Mouse (Mus musculus): Measurements from ENCODE around the gene Lrfn2.

The Lrfn2 gene

DNA sequence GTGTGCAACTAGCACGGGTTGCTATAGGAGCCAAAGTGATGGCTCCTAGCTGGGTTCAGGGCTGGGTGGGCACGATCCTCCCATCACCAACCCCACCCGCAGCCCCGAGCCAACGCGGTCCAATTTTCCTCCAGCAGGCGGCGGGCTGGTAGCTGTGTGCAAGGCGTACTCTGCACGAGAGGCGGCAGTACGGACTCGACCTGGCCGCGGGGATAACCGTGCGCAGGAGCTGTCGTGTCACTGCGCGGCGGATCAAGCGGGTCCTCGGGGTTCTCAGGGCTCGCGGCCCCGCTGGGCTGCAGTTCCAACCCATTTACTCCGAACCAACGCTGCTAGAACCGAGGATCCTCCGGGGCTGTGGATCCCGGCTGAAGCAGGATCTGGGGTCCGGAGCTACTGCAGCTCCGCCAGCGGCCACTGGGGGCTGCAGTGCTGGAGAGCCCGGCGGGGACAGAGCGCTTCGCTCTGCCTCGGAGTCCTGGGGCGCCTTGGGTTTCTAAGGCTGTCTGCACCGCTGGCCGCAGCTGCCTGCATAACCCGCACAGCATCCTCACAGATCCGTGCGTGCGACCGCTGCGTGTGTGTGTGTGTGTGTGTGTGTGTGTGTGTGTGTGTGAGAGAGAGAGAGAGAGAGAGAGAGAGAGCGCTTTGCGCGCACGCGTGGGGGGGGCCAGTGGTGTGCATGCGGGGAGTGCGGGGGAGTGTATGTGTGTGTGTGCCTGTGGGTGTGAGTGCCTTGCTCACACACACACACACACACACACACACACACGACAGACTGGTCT, at the start of gene Lrfn2:
Gene Lrfn2, plus strand, starts transcription at position 759 of the 785 bp plus-strand sequence.
- DNase-seq (ENCODE audit: low read depth): no peak

DNA sequence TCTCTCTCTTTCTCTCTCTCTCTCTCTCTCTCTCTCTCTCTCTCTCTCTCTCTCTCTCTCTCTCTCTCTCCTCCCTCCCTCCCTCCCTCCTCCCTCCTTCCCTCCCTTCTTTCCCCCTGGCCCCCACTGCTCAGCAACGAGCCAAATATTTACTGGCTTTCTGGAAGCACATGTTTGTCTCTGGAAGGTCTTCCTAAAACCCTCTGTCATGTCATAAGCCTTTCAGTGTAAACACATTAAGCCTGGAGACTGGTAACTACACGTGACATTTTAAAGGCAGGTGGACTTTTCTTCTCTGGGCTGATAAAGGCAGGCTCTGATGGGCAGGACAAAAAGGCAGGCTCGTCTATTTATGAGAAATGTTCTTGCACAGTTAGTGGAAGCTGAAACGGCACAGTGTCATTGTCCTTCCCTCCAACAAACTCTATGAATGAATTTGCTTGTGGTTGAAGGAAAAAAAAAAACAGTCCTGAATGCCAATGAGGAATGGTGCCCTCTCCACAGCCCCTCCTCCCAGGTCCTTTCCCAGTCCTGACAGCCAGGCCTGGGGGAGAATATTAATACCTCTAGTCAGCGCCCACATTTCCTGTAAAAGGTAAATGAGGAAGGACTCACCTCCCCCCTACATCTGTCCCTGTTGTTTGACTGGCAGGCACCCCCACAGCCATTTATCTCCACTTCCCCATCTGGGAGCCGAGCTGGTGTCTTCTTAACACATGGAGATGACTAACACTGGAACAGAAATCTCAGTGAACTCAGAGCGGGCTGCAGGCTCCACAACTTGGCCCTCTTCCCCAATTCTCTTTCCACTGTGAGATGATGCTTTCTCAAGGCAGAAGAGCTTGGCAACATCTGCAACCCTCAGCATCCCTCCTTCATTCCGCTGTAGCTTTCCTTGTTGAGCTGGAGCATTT, 44.5 kb upstream of the Lrfn2 start:
- DNase-seq (ENCODE audit: low read depth): no peak

DNA sequence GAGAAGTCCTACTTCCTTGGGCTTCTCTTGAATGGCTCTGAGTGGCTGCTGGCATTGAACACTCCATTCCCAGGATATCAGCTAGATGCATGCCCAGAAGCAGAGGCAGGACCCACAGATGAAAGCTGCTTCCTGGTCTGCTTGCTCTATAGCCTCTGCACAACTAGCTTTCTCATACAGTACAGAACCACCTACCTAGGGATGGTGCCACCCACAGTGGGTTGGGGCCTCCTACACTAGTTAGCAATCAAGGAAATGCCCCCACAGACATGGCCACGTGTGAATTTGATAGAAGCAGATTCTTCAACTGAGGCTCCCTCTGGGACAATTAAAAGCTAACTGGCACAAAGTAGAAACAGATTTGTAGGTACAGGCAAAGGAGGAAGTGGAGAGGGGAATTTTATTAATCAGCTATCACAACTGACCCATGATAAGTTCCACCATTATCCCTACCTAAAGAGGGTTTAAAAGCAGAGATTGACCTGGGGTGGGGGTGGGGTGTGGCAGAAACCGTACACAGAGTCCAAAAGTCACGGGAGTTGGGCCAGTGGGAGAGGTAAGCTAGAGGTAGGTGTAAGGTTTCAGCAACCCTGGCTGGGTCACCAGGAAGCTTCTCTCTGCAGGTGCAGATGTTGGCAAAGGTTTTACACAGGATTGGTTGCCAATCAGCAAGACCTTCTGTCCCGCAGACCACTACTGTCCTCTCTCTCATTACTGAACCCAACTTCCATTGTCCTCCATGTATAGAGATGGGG, 26.7 kb upstream of the Lrfn2 start:
- DNase-seq (ENCODE audit: low read depth): no peak

DNA sequence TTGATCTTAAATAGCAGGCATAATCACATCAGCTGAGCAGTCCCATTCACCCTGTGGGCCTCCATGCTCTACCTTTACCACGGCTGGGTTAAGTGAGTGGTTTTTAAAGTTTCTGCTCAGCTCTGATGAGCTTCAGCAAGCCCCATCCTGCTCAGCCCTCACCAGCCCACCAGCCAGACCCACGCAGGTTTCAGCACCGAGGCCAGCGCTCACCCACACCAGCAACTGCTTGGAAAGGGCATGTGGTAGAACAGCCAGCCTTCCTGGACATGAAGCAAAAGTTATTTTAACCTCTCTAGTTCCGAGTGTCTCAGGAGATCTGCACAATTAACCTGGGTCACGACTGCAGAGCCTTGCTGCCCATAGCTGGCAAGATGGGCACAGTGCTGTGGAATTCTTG, 18.7 kb upstream of the Lrfn2 start:
- no peak for DNase-seq (ENCODE audit: low read depth)

DNA sequence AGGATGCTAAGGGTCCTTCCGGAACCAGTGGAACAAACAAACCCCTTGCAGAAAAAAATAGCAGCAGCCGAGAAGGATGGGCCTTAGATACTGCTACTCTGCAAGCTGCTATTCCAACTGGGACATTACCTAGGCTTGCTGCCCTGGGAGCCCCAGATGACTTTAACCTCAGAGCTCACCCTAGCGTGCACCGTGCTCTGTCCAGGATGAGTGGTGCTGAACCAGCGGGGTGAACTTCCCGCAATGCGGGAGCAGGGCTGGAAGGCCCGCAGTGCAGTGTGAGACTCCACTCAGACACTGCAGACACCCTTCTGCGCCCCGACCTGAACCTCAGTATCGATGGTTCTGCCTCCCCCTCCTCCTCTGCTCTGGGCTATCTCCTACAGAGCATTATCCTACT, 14.8 kb upstream of the Lrfn2 start:
- DNase-seq (ENCODE audit: low read depth): no peak

DNA sequence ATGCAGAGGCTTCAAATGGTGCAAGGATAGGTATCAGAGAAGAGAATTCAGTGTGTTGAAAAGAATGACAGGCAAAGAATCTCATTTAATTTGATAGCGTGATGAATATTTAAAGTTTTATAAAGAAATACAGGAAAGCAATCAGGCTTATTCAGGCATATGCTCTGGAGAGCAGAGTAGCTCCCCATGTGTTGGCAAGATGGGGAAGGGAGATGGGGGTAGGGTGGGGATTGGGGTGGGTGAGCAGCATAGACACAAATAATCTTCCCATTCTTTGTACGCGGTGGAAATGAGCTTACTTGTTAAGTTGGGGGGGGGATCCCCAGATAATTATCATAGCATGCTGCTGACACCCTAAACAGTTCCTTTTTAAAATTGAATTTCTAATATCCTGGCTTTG, 13.7 kb upstream of the Lrfn2 start:
- no peak for DNase-seq (ENCODE audit: low read depth)

DNA sequence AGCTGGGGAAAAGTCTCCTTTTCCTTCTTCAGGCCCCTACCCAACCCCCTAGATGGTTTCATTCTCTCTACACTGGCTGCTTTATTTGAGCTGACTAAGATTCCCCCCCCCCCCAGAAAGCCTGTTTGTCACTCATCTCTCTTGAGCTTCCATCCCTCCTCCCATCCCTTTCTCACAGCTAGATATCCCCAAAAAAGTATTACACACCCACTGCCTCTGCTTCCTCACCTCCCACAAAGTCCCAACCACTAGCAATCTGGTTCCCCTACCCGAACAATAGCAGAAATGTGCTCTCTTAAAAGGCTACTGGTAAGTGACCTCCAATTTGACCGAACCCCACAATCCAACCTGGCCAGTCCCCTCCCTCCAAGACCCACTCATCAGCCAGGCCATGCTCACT, 9.3 kb upstream of the Lrfn2 start:
- DNase-seq (ENCODE audit: low read depth): no peak

DNA sequence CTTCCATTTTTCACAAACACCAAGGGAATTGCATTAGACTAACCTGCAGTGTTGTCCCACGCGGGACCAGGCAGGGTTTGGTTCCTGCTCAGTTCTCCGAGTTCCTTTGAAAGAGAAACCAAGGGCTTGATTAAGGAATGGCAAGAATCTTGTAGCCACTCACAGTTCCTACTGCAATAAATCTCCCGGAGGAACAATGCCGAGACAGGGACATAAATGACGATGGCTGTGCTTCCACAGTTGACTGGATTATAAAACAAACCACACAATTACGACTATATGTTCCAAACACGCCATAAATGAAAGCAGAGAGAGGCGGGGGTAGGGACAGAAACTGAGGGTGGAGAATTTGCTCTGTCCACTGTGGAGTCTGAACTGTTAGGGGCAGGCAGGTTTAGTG, 6.8 kb upstream of the Lrfn2 start:
- no peak for DNase-seq (ENCODE audit: low read depth)

DNA sequence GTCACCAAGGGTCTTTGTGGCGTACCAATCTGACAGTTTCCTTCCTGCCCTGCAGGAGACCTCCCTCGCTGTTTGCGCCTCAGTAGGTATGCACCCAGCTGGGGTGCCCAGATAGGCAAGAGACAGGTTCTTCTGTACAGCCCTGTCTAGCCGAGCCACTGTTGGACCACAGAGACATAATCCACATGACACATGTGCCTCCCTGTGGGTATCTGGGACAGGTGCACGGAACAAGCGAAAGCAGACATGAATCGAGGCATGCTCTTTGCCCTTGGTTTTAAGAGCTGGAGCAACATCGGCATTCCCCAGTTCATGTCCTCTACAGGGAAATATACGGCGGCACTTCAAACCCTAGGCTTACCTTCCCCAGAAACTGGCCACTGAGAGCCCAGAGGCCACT, 1.2 kb upstream of the Lrfn2 start:
- no peak for DNase-seq (ENCODE audit: low read depth)

DNA sequence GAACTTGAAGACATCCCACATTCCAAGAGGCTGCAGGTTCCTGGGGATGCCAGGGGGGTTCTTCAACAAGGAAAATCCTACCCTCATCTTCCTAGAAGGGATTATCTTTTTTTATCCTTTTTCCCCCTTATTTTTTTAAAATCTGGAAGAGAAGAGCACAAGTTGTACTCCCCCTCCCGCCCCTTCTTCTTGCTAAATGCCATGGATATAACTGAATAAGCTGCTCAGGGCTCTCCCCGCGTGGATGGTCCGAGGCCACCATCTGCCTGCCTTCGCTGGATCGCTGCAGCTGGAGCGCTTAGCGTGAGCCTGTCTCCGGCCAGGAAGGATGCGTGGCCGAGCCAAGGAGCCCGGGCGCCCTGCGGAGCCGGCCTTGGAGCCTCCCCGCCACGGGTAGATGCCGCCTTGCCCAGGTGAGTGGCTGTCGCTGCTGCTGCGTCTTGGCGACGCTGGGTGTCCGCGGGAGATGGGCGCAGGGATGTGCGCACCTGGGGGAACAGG, 277 bp downstream of the Lrfn2 start:
- no peak for DNase-seq (ENCODE audit: low read depth)

DNA sequence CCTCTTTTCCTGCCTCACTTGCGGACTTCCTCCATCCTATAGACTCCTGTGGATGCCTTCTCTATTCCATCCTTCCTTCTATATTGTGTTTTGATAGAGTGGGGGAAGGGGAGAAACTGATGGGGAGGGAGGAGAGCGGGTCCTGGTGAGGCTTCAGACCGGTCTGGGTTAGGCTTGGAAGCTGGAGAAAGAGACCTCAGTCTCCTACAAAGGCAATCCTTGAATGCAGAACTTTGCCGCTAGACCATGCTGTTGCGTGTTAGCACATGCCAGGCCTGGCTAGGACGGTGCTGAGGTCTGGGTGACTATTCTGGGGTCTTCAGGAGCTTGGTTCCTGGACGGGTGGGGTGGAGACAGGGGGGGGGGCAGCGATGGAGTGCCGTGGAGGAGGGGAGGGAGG, 737 bp downstream of the Lrfn2 start:
- DNase-seq (ENCODE audit: low read depth): no peak

DNA sequence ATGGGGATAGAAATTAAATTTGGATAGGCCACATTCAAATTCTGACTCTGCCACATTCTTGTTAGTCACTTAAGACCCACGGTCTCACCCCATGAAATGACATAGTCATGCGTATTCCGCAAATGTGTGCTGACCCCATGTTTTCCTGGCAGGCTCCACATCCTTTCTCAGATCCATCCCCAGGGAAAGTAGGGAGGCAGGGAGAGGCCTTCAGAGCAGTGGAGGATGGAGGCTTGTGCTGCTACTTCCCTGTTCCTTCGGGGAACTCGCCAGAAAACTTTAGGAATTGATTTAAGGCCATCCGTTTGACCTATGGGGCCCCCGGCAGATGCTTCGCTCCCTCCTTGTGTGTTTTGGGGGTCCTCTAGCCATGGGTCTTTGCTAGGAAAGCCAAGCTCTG, 3.0 kb downstream of the Lrfn2 start:
- no peak for DNase-seq (ENCODE audit: low read depth)

DNA sequence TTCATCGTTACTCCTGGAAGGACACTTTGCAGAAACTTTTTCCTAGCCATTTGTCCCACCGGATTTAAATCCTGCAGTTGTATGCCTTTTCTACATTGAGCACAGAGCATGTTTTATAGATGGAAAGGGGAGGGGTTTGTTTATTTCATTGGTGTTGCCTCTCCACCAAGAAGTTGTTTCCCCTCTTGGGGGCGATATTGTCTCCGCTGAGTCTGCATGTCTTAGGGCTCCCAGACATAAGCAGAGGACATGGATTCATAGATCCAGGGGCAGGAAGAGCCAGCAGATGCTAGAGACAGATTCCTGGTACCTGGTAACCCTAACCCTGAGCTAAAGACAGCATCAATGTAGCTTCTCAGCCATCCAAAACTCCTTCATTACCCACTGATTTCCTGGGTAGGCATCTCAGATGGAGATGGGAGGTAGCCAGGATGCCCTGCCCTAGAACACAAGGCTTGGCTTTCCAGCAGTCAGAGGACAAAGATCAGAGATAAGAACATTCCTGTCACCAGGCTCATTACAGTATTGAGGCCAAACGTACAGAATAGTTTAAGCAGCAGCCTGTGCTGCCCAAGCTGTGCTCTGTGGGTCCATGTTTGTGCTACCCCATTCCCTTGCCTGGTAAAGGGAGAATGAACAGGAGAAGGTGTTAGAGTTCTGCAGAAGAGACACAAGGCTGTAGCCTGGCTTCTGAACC, 4.4 kb downstream of the Lrfn2 start:
- no peak for DNase-seq (ENCODE audit: low read depth)

DNA sequence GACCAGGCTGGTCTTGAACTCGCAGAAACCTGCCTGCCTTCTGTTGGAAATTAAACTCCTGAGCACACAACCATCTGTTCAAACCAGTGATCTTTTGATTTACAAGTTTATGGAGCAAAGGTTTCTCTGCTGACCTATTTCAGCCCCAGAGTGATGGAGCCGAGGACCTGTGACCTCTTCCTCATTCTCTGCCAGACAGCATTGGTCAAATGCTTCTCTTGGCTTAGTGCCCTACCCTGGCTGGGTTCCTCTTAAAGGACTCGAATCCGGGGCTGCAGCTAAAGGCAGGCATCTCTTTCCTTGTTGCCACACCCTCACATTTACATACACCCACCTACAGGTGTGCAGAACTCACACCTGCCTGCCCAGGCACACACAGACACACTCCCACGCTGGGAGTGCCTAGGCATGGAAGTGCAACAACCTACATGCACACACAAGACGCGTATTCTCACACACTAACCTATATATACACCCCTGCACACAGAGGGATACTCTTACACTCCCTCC, 6.6 kb downstream of the Lrfn2 start:
- no peak for DNase-seq (ENCODE audit: low read depth)

DNA sequence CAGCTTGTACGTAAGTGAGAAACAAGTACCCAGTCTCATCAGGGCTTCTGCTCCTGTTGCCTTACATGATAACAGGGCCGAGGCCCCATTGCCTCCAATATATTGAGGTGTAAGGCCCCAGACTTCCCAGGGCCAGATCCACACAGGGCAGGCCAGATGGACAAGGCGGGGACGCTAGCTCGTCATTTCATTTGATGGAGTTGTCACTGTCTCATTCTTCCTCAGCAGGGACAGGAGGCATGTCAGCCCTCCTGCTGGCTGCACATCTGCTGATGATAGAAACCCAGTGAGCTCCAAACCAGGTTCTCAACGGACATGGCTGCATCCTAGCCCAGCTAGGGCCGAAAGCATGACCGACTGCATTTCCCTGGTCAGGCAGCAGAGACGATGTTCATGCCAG, 14.1 kb downstream of the Lrfn2 start:
- no peak for DNase-seq (ENCODE audit: low read depth)

DNA sequence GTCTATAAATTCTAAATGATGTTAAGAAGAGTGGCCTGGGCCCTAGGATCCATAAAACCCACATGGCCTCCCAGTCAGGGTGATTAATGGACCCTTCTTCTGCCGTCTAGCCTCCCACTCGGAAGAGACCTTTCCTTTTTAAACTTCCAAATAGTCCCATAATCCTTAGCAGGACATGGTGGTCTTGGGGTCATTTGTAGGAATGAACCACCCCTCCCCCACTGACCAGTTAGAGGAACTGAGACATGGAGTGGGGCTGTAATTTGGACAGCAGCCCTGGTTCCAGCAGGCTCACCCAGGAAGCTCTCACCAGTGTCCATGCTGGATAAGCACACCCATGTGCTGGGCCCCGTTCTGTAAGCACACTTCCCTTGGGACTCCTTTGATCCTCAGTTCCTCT, 14.6 kb downstream of the Lrfn2 start:
- DNase-seq (ENCODE audit: low read depth): no peak

DNA sequence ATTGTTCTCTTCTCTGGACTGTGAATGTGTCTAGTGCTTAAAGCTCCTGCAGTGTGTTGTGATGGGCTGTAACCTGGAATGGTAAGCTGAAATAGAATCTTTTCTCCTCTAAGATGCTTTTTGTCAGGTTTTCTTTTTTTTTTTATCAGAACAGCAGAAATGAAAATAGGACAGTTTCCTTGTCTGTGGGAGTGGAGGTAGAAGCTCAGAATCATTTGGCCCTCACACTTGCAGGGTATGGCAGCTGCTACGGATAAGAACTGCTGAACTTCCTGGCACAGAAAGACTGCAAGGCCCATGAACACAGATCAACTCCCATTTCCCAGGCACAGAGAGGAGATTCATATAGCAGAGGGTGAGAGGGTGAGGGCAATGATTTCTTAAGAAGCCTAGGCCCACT, 19.1 kb downstream of the Lrfn2 start:
- DNase-seq (ENCODE audit: low read depth): no peak

DNA sequence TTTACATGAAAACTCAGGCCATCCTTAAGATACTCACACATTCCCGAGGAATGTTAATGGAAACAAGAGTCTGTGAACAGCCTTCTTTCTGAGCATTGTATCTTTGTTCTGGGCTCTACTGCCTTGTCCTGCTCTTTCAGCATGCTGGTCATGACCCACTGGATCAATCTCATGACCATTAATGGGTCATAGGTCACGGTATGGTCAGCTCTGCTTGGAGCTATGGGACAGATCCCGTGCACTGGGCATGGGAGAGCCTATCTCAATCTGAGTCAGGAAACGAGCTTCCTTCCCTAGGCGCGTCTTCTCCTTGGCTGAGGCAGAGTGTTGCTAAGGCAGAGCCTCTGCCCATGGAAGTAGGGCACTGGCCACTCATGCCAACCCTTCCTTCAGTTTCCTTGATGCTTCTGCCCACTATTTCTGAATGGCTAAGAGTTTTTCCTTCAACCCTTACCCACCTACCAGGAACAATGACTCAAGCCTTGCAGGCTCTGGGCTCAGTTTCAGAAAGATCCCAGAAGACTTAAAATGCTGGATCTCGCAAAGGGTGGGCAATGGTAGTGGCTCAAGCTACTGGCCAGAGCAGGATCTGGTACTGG, 24.0 kb downstream of the Lrfn2 start:
- DNase-seq (ENCODE audit: low read depth): no peak

DNA sequence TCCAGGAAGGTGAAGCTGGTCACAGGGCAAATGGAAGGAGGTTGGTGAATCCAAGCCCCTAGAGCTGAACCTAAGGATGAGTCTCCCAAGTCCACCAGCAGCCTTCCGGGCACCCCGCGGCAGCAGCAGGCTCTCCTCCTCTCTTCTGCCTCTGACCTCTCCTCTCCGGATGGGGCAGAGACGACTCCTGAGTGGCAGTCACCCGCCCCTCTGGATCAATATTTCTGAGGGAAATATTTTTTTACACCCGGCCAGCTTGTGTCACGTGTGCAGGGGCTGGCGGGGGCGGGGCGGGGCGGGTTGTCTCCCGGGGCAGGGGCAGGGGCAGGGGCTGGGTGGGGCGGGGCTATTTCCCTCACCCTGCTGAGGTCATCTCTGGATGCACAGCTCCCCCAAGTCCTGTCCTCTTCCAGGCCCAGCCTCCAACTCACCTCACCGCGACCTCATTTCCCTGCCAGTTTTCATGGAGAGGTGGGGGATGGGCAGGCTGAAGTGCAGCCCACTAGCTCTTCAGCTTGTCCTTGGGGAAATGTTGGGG, 28.1 kb downstream of the Lrfn2 start:
- no peak for DNase-seq (ENCODE audit: low read depth)

DNA sequence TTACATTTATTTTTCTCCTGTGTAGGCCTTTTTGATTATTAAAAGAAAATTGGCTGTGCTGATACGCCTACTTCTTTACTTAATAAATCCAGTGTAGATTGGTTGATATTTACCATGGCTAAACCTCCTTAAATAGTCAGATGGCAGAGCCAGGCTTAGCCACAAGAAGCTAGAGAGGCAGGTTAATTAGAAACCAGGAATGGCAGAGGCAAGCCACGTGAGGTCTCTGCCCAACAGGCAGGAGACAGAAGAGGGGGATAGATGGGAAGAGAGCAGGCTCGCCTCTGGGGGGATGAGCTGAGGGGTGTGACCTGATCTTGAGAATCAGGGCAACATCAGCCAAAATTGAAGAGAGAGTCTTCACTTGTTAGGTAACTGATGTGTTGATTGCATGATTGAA, 30.5 kb downstream of the Lrfn2 start:
- no peak for DNase-seq (ENCODE audit: low read depth)

DNA sequence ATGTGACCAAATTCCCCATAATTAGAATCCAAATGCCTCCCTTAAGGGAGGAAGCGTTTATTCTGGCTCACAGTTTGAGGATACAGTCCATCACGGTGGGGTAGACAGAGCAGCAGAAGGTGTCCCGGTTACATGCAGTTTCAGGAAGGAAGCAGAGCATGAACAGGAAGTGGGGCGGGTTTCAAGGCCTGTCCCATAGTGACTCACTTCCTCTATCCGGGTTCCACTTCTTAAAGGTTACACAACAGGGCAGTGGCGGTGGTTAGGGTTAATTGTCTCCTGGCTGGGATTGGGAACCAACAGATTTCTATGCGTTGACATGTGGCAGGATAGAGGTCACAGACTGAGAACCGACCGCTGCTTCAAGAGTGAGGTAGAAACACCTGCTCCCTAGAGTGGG, 31.6 kb downstream of the Lrfn2 start:
- no peak for DNase-seq (ENCODE audit: low read depth)
